Mouse (Mus musculus): ENCODE results near the gene Npas2. TPM values are rescaled to one million over a fixed set of nuclear protein-coding genes. Genes with fewer than 3 reads are reported as not detected.

Gene Npas2
- total and polyA plus RNA-seq, 2 experiments from 2014 or later = 3.5 to 3.7 TPM

GRCm38 (mm10) chr1:39318870-39319269, 125.3 kb downstream of the Npas2 start:
- Histone ChIP-seq H3K9me3 (replicated peaks; ENCODE audit: control insufficient read depth, low read length) (no peaks in the 10 kb centered on the region), H3K4me3 (ENCODE audit: low read depth, low read length) (no peak overlapping the region), H3K4me2 (ENCODE audit: low read depth, low read length) (no peak overlapping the region), H3K9ac (replicated peaks; ENCODE audit: low read depth, low read length) (no peak overlapping the region), H3K27ac (ENCODE audit: low read depth) (no peak overlapping the region), H3K4me1 (ENCODE audit: control insufficient read depth, insufficient read depth) (peaks cover 16% of the 10 kb centered on the region), H3K36me3 (replicated peaks; ENCODE audit: control insufficient read depth, insufficient read depth, low read length) (no peaks in the 10 kb centered on the region), H3K27me3 (ENCODE audit: control insufficient read depth, insufficient read depth, low read length) (no peaks in the 10 kb centered on the region)
- no peak for DNase-seq (ENCODE audit: low spot score)
- ATAC-seq (ENCODE audit: insufficient read depth, low read depth) = no peak
- TF ChIP-seq CTCF (IDR thresholded peaks at IDR 0.05; ENCODE audit: low read depth) = no peak
- no peak for TF ChIP-seq EP300 (IDR thresholded peaks at IDR 0.05; ENCODE audit: low read depth)
- 31% methylated on average over 7 of the region's 7 CpGs for WGBS

- H3K4me3 ChIP-seq (ENCODE audit: low read depth, low read length) = no peak overlapping the region
- no peak overlapping the region for H3K9ac ChIP-seq (replicated peaks; ENCODE audit: low read depth, low read length)
- no peak for DNase-seq (ENCODE audit: low spot score)
- H3K9me3 ChIP-seq (replicated peaks; ENCODE audit: control insufficient read depth, low read length) = no peaks in the 10 kb centered on the region
- H3K27ac ChIP-seq (ENCODE audit: low read depth) = no peak overlapping the region
- 68% methylated on average over 6 of the region's 6 CpGs for WGBS
- H3K4me1 ChIP-seq (ENCODE audit: control insufficient read depth, insufficient read depth) = peaks cover 16% of the 10 kb centered on the region
- H3K36me3 ChIP-seq (replicated peaks; ENCODE audit: control insufficient read depth, insufficient read depth, low read length) = no peaks in the 10 kb centered on the region; the same call in 1 of the 2 replicates
- TF ChIP-seq EP300 (IDR thresholded peaks at IDR 0.05; ENCODE audit: low read depth) (no peak), CTCF (IDR thresholded peaks at IDR 0.05; ENCODE audit: low read depth) (no peak)
- no peak for ATAC-seq (ENCODE audit: insufficient read depth, low read depth)
- no peak overlapping the region for H3K4me2 ChIP-seq (ENCODE audit: low read depth, low read length)
- H3K27me3 ChIP-seq (ENCODE audit: control insufficient read depth, insufficient read depth, low read length) = no peaks in the 10 kb centered on the region
These were observed 128.4 kb downstream of the Npas2 start for GRCm38 (mm10) chr1:39321954-39322353.

- 75% methylated on average over 6 of the region's 6 CpGs for WGBS
- TF ChIP-seq CTCF (IDR thresholded peaks at IDR 0.05; ENCODE audit: low read depth) (no peak), EP300 (IDR thresholded peaks at IDR 0.05; ENCODE audit: low read depth) (no peak)
- H3K36me3 ChIP-seq (replicated peaks; ENCODE audit: control insufficient read depth, insufficient read depth, low read length) = no peaks in the 10 kb centered on the region; the same call in 1 of the 2 replicates
- no peak overlapping the region for H3K9ac ChIP-seq (replicated peaks; ENCODE audit: low read depth, low read length)
- ATAC-seq (ENCODE audit: insufficient read depth, low read depth) (no peak), DNase-seq (ENCODE audit: low spot score) (no peak)
- H3K27ac ChIP-seq (ENCODE audit: low read depth) = no peak overlapping the region
- no peaks in the 10 kb centered on the region for H3K27me3 ChIP-seq (ENCODE audit: control insufficient read depth, insufficient read depth, low read length)
- 0 out of 2 replicates have a peak, but pooled peaks cover 6% of the 10 kb centered on the region for H3K4me1 ChIP-seq (ENCODE audit: control insufficient read depth, insufficient read depth)
- H3K4me2 ChIP-seq (ENCODE audit: low read depth, low read length) = no peak overlapping the region
- H3K9me3 ChIP-seq (replicated peaks; ENCODE audit: control insufficient read depth, low read length) = no peaks in the 10 kb centered on the region
- H3K4me3 ChIP-seq (ENCODE audit: low read depth, low read length) = no peak overlapping the region
These were observed 131.7 kb downstream of the Npas2 start for GRCm38 (mm10) chr1:39325228-39325627.

GRCm38 (mm10) chr1:39327546-39327945, 134.0 kb downstream of the Npas2 start:
- Histone ChIP-seq H3K36me3 (replicated peaks; ENCODE audit: control insufficient read depth, insufficient read depth, low read length) (no peaks in the 10 kb centered on the region; the same call in 1 of the 2 replicates), H3K27me3 (ENCODE audit: control insufficient read depth, insufficient read depth, low read length) (no peaks in the 10 kb centered on the region), H3K27ac (ENCODE audit: low read depth) (peak overlapping the region; percentile 61; the same call in 1 of the 2 replicates), H3K4me2 (ENCODE audit: low read depth, low read length) (no peak overlapping the region), H3K4me1 (ENCODE audit: control insufficient read depth, insufficient read depth) (peaks cover 25% of the 10 kb centered on the region), H3K9ac (replicated peaks; ENCODE audit: low read depth, low read length) (no peak overlapping the region), H3K4me3 (ENCODE audit: low read depth, low read length) (no peak overlapping the region), H3K9me3 (replicated peaks; ENCODE audit: control insufficient read depth, low read length) (no peaks in the 10 kb centered on the region)
- ATAC-seq (ENCODE audit: insufficient read depth, low read depth) (no peak), DNase-seq (ENCODE audit: low spot score) (no peak)
- TF ChIP-seq EP300 (IDR thresholded peaks at IDR 0.05; ENCODE audit: low read depth) (no peak), CTCF (IDR thresholded peaks at IDR 0.05; ENCODE audit: low read depth) (no peak)
- 52% methylated on average over 7 of the region's 7 CpGs for WGBS

GRCm38 (mm10) chr1:39330857-39331594, 137.5 kb downstream of the Npas2 start:
- Histone ChIP-seq H3K4me2 (ENCODE audit: low read depth, low read length) (no peak overlapping the region), H3K9ac (replicated peaks; ENCODE audit: low read depth, low read length) (no peak overlapping the region), H3K36me3 (replicated peaks; ENCODE audit: control insufficient read depth, insufficient read depth, low read length) (peaks cover 15% of the 10 kb centered on the region), H3K9me3 (replicated peaks; ENCODE audit: control insufficient read depth, low read length) (no peaks in the 10 kb centered on the region), H3K27ac (ENCODE audit: low read depth) (peak overlapping the region; percentile 76), H3K27me3 (ENCODE audit: control insufficient read depth, insufficient read depth, low read length) (no peaks in the 10 kb centered on the region), H3K4me3 (ENCODE audit: low read depth, low read length) (no peak overlapping the region), H3K4me1 (ENCODE audit: control insufficient read depth, insufficient read depth) (peaks cover 29% of the 10 kb centered on the region)
- DNase-seq (ENCODE audit: low spot score) (peak; percentile 91), ATAC-seq (ENCODE audit: insufficient read depth, low read depth) (peak; percentile 82)
- WGBS = 37% methylated on average over 7 of the region's 7 CpGs
- TF ChIP-seq CTCF (IDR thresholded peaks at IDR 0.05; ENCODE audit: low read depth) = no peak
- no peak for TF ChIP-seq EP300 (IDR thresholded peaks at IDR 0.05; ENCODE audit: low read depth)

All from heart, postnatal 0 days (tissue).